Mouse (Mus musculus): ENCODE measurements around the gene Gimap8. TPM values are rescaled to one million over a fixed set of nuclear protein-coding genes. Genes with fewer than 3 reads are reported as not detected.
"Not testable (repeated sequence)": the region's sequence is repeated elsewhere in the genome, so short reads cannot be mapped to it uniquely, and the experiment has no call there.

Gene Gimap8
- total RNA-seq (2021): 1 to 10 TPM; 1.9 to 2.8 TPM
- long read RNA-seq, experiment 1, partial matches to known transcripts: 0 of 1 reads
- long read RNA-seq, experiment 1, other reads (novel, unspliced or antisense): 1 of 1 reads
- long read RNA-seq, experiment 2: 0 reads

GRCm38 (mm10) chr6:48646995-48647394 is at the start of gene Gimap8:
Gene Gimap8, plus strand, starts transcription at chr6:48647234.
- intact Hi-C loops (cut with DNase I): loop anchor here (5.0 kb wide), 1 partner anchor 470 kb away; no protein-coding TSS in a partner anchor

DNA sequence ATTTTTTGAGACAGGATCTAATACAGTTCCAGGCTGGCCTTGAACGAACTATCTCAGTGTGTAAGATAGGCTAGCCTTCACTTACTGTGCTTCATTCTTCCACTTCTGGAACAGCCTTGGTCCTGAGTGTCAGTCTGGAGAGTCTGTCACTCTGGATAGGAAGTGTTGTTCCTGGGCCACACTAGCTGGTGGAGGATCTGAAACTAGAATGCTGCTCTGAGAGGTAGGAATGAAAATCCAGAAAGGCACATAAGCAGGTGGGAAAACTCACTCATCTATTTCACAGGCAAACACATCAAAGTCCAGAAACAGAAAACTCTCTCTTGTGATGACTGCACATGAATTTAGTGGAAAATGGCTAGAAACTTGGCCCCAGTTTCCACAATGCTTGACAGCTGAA is 46.4 kb upstream of the Gimap8 start:
- intact Hi-C loops (cut with DNase I): no loop called here

More at GRCm38 (mm10) chr6:48646995-48647394, at the start of gene Gimap8:
- DNase-seq: peak in 1 of 2 experiments; percentile 28

DNA sequence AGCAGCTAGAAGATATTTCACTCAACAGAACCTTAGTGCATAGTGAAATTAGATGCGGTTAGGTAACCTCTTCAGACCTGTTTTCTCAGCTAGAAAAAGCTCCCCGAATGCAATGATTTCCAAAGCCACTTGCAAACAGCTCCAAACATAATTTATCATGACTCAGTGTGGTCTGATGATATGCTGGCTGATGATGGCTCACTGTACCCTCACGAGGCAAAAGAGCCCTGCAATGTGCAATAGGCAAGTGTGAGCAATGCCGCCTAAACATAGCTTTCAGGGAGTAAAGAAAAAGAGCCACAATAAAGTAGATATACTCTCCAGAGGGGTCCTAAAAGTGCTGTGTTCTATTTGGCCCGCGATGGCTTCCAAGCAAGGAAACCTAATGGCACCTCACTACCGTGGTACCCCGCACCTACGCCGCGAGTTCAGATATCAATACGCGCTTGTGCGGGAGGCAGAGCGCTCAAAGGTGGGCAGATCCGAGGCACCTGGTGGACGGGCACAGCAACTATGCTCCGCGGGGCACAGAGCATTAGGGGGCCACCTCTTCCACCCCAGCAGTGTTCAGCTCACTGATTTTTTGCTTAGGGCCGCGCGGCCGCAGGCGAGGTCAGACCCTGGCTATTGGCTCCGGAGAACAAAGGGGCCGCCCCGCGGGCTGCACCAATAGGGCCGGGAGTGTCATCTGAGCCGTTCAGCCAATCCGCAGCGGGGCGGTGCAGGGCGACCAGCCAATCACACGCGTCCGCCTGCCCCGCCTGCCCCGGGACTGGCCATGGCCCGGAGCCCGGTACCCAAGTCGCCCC is 45.6 kb upstream of the Gimap8 start, which contains the start of gene Zfp775:
Zfp775 (plus strand) TSS at position 793 of the 809 bp plus-strand sequence.
- intact Hi-C loops (cut with DNase I): no loop called here
- DNase-seq: peak; percentile 95 to 98

More for the DNA sequence above, 46.4 kb upstream of the Gimap8 start:
- DNase-seq: no peak

GRCm38 (mm10) chr6:48602080-48602741 is 44.8 kb upstream of the Gimap8 start:
- no peak for DNase-seq
- intact Hi-C loops (cut with DNase I): no loop called here

GRCm38 (mm10) chr6:48608124-48608523 is 38.9 kb upstream of the Gimap8 start:
- intact Hi-C loops (cut with DNase I): no loop called here
- no peak for DNase-seq

- no peak for DNase-seq
- intact Hi-C loops (cut with DNase I): no loop called here
Measured at GRCm38 (mm10) chr6:48609512-48609911, 37.5 kb upstream of the Gimap8 start.

- DNase-seq: no peak
- intact Hi-C loops (cut with DNase I): no loop called here
Measured at GRCm38 (mm10) chr6:48610657-48611056, 36.4 kb upstream of the Gimap8 start.

DNA sequence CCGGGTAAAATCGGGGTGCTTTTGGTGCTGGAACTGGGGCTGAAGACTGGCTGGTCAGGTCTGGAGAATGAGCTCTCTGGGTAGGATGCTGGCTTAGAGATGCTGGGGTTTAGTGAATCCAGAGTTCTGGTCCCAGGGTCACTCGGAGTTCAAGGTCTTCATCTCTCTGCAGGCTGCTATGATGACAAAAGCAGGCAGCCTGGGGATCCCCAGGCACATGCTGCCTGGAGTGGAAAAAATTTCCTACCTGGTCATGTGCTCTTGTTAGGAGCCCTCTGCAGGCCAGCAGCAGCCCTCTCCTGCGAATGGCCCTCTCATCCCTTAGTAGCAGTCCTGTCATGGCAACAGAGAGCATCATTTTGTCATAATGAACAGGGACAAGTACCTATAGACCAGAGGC is 33.6 kb upstream of the Gimap8 start:
- intact Hi-C loops (cut with DNase I): no loop called here
- DNase-seq: no peak

DNA sequence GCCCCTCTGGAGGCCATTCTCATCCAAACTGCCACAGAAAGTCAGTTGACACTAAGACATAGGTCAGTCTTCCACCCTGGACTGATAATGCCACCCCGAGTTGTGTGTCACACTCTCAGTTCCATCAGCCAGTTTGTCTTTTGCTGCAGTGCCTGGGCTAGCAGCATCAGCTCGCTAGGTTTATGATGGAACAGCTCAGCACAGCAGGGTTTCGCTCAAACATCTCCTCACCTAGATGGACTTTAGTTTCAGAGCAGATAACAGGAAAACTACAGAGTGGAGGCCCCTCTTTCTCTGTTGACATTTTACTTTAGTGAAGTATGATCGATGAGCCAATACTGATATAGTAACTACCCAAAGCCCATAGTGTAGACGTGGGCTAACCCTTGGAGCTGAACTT is 32.3 kb upstream of the Gimap8 start:
- intact Hi-C loops (cut with DNase I): no loop called here
- DNase-seq: no peak

DNA sequence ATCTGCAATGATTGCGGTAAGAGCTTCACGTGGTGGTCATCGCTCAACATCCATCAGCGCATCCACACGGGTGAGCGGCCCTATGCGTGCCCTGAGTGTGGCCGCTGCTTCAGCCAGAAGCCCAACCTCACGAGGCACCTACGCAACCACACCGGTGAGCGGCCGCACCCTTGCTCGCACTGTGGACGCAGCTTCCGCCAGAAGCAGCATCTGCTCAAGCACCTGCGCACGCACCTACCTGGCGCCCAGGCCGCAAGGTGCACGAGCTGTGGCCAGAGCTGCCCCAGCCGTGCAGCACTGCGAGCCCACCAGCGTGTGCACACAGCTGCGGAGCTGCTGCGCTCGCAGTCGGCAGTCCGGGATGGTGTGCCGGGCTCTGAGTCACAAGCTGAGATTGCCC is 27.0 kb upstream of the Gimap8 start:
- no peak for DNase-seq
- intact Hi-C loops (cut with DNase I): no loop called here

DNA sequence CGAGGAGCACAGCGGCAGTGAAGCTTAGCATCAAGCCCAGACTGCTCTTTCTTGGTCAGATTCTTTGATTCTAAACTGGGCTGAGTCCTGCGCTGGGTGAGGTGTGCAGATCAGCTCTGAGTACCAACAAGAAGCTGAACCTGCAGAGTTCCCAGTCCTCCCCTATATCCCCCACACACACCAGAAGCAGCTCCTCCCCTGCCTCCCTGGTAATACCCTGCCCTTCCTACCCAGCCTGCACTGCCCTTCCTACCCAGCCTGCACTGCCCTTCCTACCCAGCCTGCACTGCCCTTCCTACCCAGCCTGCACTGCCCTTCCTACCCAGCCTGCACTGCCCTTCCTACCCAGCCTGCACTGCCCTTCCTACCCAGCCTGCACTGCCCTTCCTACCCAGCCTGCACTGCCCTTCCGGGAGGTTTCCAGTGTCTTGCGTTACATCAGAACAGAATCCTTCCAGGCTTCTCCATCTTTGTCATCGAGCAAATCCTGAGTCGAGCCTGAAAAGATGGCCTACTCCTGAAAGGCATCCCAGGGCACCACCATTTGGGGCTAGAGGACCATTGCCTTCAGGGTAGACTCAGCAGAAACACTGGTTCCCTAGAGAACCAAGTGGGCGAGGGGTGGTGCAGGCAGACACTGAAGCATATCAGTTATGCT is 24.7 kb upstream of the Gimap8 start:
- intact Hi-C loops (cut with DNase I); DNase-seq: not testable (repeated sequence)

DNA sequence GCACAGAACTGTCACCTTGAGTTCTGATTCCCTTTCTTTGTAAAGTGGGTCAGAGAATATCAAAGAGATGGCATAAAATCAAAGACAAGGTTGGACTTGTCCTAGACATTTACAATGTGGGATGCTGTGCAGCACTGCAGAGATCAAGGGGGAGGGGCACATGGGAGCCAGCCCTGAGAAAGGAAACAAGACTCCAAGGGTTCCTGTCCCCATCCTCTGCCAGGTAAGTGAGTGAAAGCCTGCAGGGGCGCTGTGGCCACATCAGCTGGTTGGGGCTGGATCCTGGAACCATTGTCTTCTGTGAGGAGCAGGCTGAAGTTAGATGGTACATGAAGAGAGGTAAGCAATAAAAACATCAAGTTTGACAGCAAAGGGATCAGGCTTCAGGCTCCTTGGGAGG is 23.6 kb upstream of the Gimap8 start:
- intact Hi-C loops (cut with DNase I): no loop called here
- DNase-seq: no peak

- DNase-seq: no peak
- intact Hi-C loops (cut with DNase I): no loop called here
Measured at GRCm38 (mm10) chr6:48626464-48626863, 20.6 kb upstream of the Gimap8 start, which contains the start of gene AI854703. Gene AI854703, plus strand, starts transcription at chr6:48626764.

- intact Hi-C loops (cut with DNase I): no loop called here
- DNase-seq: peak; percentile 30 to 31
Measured at GRCm38 (mm10) chr6:48626984-48627383, 20.1 kb upstream of the Gimap8 start.

GRCm38 (mm10) chr6:48627511-48627924 is 19.5 kb upstream of the Gimap8 start:
- intact Hi-C loops (cut with DNase I): no loop called here
- DNase-seq: no peak

GRCm38 (mm10) chr6:48628377-48628776 is 18.7 kb upstream of the Gimap8 start:
- DNase-seq: no peak
- intact Hi-C loops (cut with DNase I): no loop called here

GRCm38 (mm10) chr6:48628808-48629660 is 18.0 kb upstream of the Gimap8 start:
- no peak for DNase-seq
- intact Hi-C loops (cut with DNase I): no loop called here

DNA sequence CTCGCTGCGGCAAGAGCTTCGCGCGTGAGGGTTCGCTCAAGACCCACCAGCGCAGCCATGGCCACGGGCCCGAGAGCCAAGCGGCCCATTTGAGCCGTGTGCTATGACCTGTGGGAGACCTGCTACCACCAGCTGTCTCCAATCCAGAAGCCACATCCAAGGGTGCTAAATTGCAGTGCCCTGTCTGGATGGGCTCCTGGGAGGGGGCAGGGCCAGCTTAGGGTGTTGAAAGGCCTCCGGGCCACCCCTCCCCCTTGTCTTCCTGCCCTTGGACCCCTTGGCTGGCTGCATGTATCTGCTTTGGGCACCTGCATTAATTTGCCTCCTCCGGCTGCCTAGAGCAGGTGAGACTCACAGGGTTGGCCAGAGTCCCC is 17.4 kb upstream of the Gimap8 start:
- intact Hi-C loops (cut with DNase I): loop anchor here (5.0 kb wide), 1 partner anchor 42 kb away; the partner anchor contains the start of gene Gm45021
- DNase-seq: no peak

- DNase-seq: no peak
- intact Hi-C loops (cut with DNase I): loop anchor here (5.0 kb wide), 1 partner anchor 44 kb away; the partner anchor contains the start of gene Gm45021
Measured at GRCm38 (mm10) chr6:48630831-48631230, 16.2 kb upstream of the Gimap8 start.

DNA sequence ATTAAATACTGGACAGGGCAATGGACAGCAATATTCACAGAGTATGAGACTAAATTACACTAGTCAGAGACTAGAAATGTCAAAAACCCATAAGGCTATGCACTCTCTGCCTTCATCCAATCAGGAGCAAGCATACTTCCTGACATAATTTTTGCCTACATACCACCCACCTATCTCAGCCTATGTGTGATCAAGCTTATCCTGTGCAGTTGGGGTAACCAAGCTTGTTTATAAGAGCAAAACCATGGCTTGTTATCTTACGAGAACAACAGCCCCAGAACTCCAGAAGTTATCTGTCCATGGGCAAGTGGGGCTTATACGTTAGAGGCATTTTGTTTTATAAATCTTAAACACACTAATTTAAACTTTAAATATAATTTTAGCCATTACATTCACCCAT is 11.9 kb upstream of the Gimap8 start:
- no peak for DNase-seq
- intact Hi-C loops (cut with DNase I): no loop called here
